8 mouse cellular contexts compared by ENCODE assay signal in genomic region chr7:35659173-35659572, GRCm38 (mm10). TPM values are rescaled to one million over a fixed set of nuclear protein-coding genes. Genes with fewer than 3 reads are reported as not detected.
DNase-seq lines count a peak whose midpoint lies in the region; ATAC-seq lines count a peak whose summit lies in the region.

No protein-coding gene starts in this region.

- no peak overlapping the region for H3K4me2 ChIP-seq in heart, embryonic 11.5 days
- H3K4me2 ChIP-seq in forebrain, embryonic 16.5 days (ENCODE audit: low read length): no peak overlapping the region

- H3K27me3 ChIP-seq in heart, embryonic 11.5 days (ENCODE audit: control insufficient read depth, insufficient read depth, low read length): no peaks in the 10 kb centered on the region
- H3K27me3 ChIP-seq in forebrain, embryonic 16.5 days (replicated peaks; ENCODE audit: control insufficient read depth, insufficient read depth, low read length): no peaks in the 10 kb centered on the region

- DNase-seq in heart, postnatal 4 days: peak; percentile 52
- DNase-seq in 416B (ENCODE audit: low read depth): peak; percentile 53
- DNase-seq in ES-CJ7 (ENCODE audit: low read depth, low spot score): peak; percentile 78
- DNase-seq in kidney, postnatal 14 days: peak; percentile 14
- peak; percentile 34 to 83 for DNase-seq in spleen, postnatal 4 days (ENCODE audit: low spot score in 2 of 2)
- no peak for DNase-seq in cerebellum, adult 9-10 months

- no peaks in the 10 kb centered on the region for H3K4me1 ChIP-seq in heart, embryonic 11.5 days (ENCODE audit: control insufficient read depth, insufficient read depth, low read length)
- peaks cover 8% of the 10 kb centered on the region for H3K4me1 ChIP-seq in forebrain, embryonic 16.5 days (replicated peaks; ENCODE audit: control insufficient read depth, insufficient read depth, low read length)

- no peak overlapping the region for H3K27ac ChIP-seq in heart, embryonic 11.5 days (ENCODE audit: low read depth, low read length)
- H3K27ac ChIP-seq in forebrain, embryonic 16.5 days (ENCODE audit: low read length): no peak overlapping the region

- no peak overlapping the region for H3K4me3 ChIP-seq in heart, embryonic 11.5 days (ENCODE audit: low read depth, low read length)
- H3K4me3 ChIP-seq in forebrain, embryonic 16.5 days (replicated peaks; ENCODE audit: low read length): no peak overlapping the region

- no peak overlapping the region for H3K9ac ChIP-seq in heart, embryonic 11.5 days (ENCODE audit: low read depth, low read length)
- no peak overlapping the region for H3K9ac ChIP-seq in forebrain, embryonic 16.5 days (replicated peaks; ENCODE audit: low read depth, low read length)

- WGBS in heart, embryonic 11.5 days (ENCODE audit: insufficient replicate concordance): 51% methylated on average over 3 of the region's 3 CpGs
- 61% methylated on average over 3 of the region's 3 CpGs for WGBS in forebrain, embryonic 16.5 days

- no peaks in the 10 kb centered on the region for H3K9me3 ChIP-seq in heart, embryonic 11.5 days (replicated peaks; ENCODE audit: control insufficient read depth, low read length)
- H3K9me3 ChIP-seq in forebrain, embryonic 16.5 days (ENCODE audit: control insufficient read depth, low read length): no peaks in the 10 kb centered on the region

- H3K36me3 ChIP-seq in heart, embryonic 11.5 days (ENCODE audit: control insufficient read depth, insufficient read depth, low read length): no peaks in the 10 kb centered on the region
- no peaks in the 10 kb centered on the region for H3K36me3 ChIP-seq in forebrain, embryonic 16.5 days (ENCODE audit: control insufficient read depth, insufficient read depth)

- ATAC-seq in heart, embryonic 11.5 days (replicated peaks; ENCODE audit: insufficient number of reproducible peaks, low FRiP score, low TSS enrichment): no peak
- no peak for ATAC-seq in forebrain, embryonic 16.5 days

RNA-seq across cellular contexts. Expression of gene Pdcd5, which starts 11.9 kb away (rescaled TPM):
- total RNA-seq in heart, postnatal 4 days (2021): 100 to 1,000 TPM; 130 to 142 TPM
- polyA plus RNA-seq in heart, embryonic 11.5 days (2014; fragmentation: Nextera tagmentation; extraction: Ambion mirVana): 296 and 323 TPM in 2 replicates
- 200 and 235 TPM in 2 replicates for polyA plus RNA-seq in forebrain, embryonic 16.5 days (2015; fragmentation: Nextera tagmentation; extraction: Ambion mirVana)
